9 mouse cellular contexts compared by ENCODE assay signal in genomic region chr2:167423031-167423611, GRCm38 (mm10). TPM values are rescaled to one million over a fixed set of nuclear protein-coding genes. Genes with fewer than 3 reads are reported as not detected.
DNase-seq lines count a peak whose midpoint lies in the region; ATAC-seq and TF ChIP-seq lines count a peak whose summit lies in the region.
"Had no signal": no experiment of that assay in that cellular context is flagged by ENCODE, and none has a peak within 500 bp of the region (broad histone marks: within the 10 kb centered on the region; RNA-seq: fewer than 3 reads in every experiment).

No protein-coding gene starts in this region.

- intact Hi-C loops in gastrocnemius, adult 2 months (cut with DNase I), result loop anchor here (5.0 kb wide), 3 partner anchors 39 to 361 kb away; partner anchors contain the start of gene Znfx1

- H3K27me3 ChIP-seq in limb, embryonic 12.5 days, result no peaks in the 10 kb centered on the region
- H3K27me3 ChIP-seq in neural tube, embryonic 14.5 days (ENCODE audit: control insufficient read depth, insufficient read depth, low read length), result no peaks in the 10 kb centered on the region
- H3K27me3 ChIP-seq: lung, embryonic 15.5 days had no signal

- no peak for TF ChIP-seq CTCF in gastrocnemius, adult 2 months (IDR thresholded peaks at IDR 0.05)

- no peak overlapping the region for H3K27ac ChIP-seq in limb, embryonic 12.5 days
- H3K27ac ChIP-seq in neural tube, embryonic 14.5 days (ENCODE audit: low read depth, low read length), result peak overlapping the region; percentile 99
- no peak overlapping the region for H3K27ac ChIP-seq in gastrocnemius, adult 2 months
- H3K27ac ChIP-seq: lung, embryonic 15.5 days had no signal

- DNase-seq in cerebellum, adult 11 months, result peak; percentile 11
- DNase-seq in kidney, adult 9 months, result peak; percentile 55
- DNase-seq in kidney, postnatal 14 days, result no peak
- DNase-seq in layer of hippocampus, adult 11-12 months (ENCODE audit: low spot score), result no peak
- no peak for DNase-seq in gastrocnemius, adult 2 months

- no peak overlapping the region for H3K4me3 ChIP-seq in limb, embryonic 12.5 days (replicated peaks)
- no peak overlapping the region for H3K4me3 ChIP-seq in neural tube, embryonic 14.5 days (ENCODE audit: low read depth, low read length)
- no peak overlapping the region for H3K4me3 ChIP-seq in gastrocnemius, adult 2 months

- 86% methylated on average over 5 of the region's 5 CpGs for WGBS in limb, embryonic 12.5 days
- 92% methylated on average over 5 of the region's 5 CpGs for WGBS in neural tube, embryonic 14.5 days

- H3K9me3 ChIP-seq in limb, embryonic 12.5 days, result 0 out of 2 replicates have a peak, but pooled peaks cover 3% of the 10 kb centered on the region
- H3K9me3 ChIP-seq in neural tube, embryonic 14.5 days (ENCODE audit: control insufficient read depth, low read length), result no peaks in the 10 kb centered on the region
- H3K9me3 ChIP-seq: lung, embryonic 15.5 days had no signal

- H3K9ac ChIP-seq in limb, embryonic 12.5 days (replicated peaks), result no peak overlapping the region
- peak overlapping the region; percentile 90; the same call in 1 of the 2 replicates for H3K9ac ChIP-seq in neural tube, embryonic 14.5 days (replicated peaks; ENCODE audit: low read depth, low read length)

- peaks cover 16% of the 10 kb centered on the region for H3K4me1 ChIP-seq in limb, embryonic 12.5 days (replicated peaks)
- peaks cover 17% of the 10 kb centered on the region for H3K4me1 ChIP-seq in neural tube, embryonic 14.5 days (ENCODE audit: control insufficient read depth, insufficient read depth, low read length)

- H3K36me3 ChIP-seq in limb, embryonic 12.5 days, result peaks cover 48% of the 10 kb centered on the region
- H3K36me3 ChIP-seq in neural tube, embryonic 14.5 days (ENCODE audit: control insufficient read depth, insufficient read depth, low read length), result peaks cover 24% of the 10 kb centered on the region

- 0 out of 2 replicates have a peak overlapping the region, but pooled peaks have one; percentile 1 for H3K4me2 ChIP-seq in limb, embryonic 12.5 days
- peak overlapping the region; percentile 71 for H3K4me2 ChIP-seq in neural tube, embryonic 14.5 days (ENCODE audit: low read depth, low read length)

- no peak for ATAC-seq in cerebellum, adult (ENCODE audit: insufficient number of reproducible peaks, low FRiP score, low TSS enrichment)
- no peak for ATAC-seq in limb, embryonic 12.5 days (ENCODE audit: insufficient number of reproducible peaks, insufficient read depth, low FRiP score, low TSS enrichment, low read depth)
- no peak for ATAC-seq in neural tube, embryonic 14.5 days (ENCODE audit: low read depth)

RNA-seq across cellular contexts. Expression of gene Slc9a8, which starts 1.6 kb away (rescaled TPM):
- polyA plus RNA-seq in limb, embryonic 12.5 days (2016; fragmentation: Nextera tagmentation; extraction: Ambion mirVana), result 24.9 and 27.0 TPM in 2 replicates
- 22.9 and 25.9 TPM in 2 replicates for polyA plus RNA-seq in neural tube, embryonic 14.5 days (2014; fragmentation: Nextera tagmentation; extraction: Ambion mirVana)
- 10 to 100 TPM; 25.0 to 30.4 TPM for total RNA-seq in gastrocnemius, adult 2 months (2021)

Comparison
In these comparisons a context has a peak if more than half of its experiments do, and no peak if none do; other contexts are left out.
1. DNase-seq: peak in cerebellum, adult 11 months (single experiment) and kidney, adult 9 months (single experiment); none in kidney, postnatal 14 days (single experiment), layer of hippocampus, adult 11-12 months (single experiment) and gastrocnemius, adult 2 months (single experiment).